ENCODE assay signal across 8 mouse cellular contexts in genomic region chr8:122610612-122611277, GRCm38 (mm10). TPM values are rescaled to one million over a fixed set of nuclear protein-coding genes. Genes with fewer than 3 reads are reported as not detected.
DNase-seq lines count a peak whose midpoint lies in the region; ATAC-seq and TF ChIP-seq lines count a peak whose summit lies in the region.

No protein-coding gene starts in this region.

- H3K27ac ChIP-seq in heart, embryonic 11.5 days (ENCODE audit: low read depth, low read length): peak overlapping the region; percentile 57; the same call in 1 of the 2 replicates
- H3K27ac ChIP-seq in CH12.LX (ENCODE audit: insufficient read depth, low read depth): peak overlapping the region; percentile 97
- peak overlapping the region; percentile 75 for H3K27ac ChIP-seq in forebrain, embryonic 13.5 days
- peak overlapping the region; percentile 26; the same call in 1 of the 2 replicates for H3K27ac ChIP-seq in liver, embryonic 11.5 days (ENCODE audit: low read depth, low read length)

- peak overlapping the region; percentile 75 for H3K4me3 ChIP-seq in heart, embryonic 11.5 days (ENCODE audit: low read depth, low read length)
- peak overlapping the region; percentile 56 to 94 (median 78) for H3K4me3 ChIP-seq in CH12.LX (replicated peaks in 1 of 3; ENCODE audit: low read depth in 2 of 3, low read length in 2 of 3, poor library complexity in 1 of 3)
- peak overlapping the region; percentile 71 for H3K4me3 ChIP-seq in forebrain, embryonic 13.5 days
- H3K4me3 ChIP-seq in liver, embryonic 11.5 days (ENCODE audit: low read depth, low read length): peak overlapping the region; percentile 69

- 7% methylated on average over 20 of the region's 20 CpGs for WGBS in heart, embryonic 11.5 days (ENCODE audit: insufficient replicate concordance)
- WGBS in forebrain, embryonic 13.5 days: 3% methylated on average over 20 of the region's 20 CpGs
- 6% methylated on average over 20 of the region's 20 CpGs for WGBS in liver, embryonic 11.5 days

- TF ChIP-seq RAD21 in CH12.LX (IDR thresholded peaks at IDR 0.05; ENCODE audit: low read depth, low read length): no peak

- no peak for DNase-seq in heart, adult 11 months
- DNase-seq in CH12.LX (ENCODE audit: extremely low read depth): peak; percentile 84
- no peak for DNase-seq in liver, embryonic 11.5 days (ENCODE audit: low spot score)
- peak; percentile 76 for DNase-seq in splenic B cell, adult 2 months (ENCODE audit: low read depth, low spot score)
- DNase-seq in layer of hippocampus, adult 9-11 months: no peak
- no peak for DNase-seq in spleen, postnatal 10 days (ENCODE audit: low spot score in 2 of 2)

- dilution Hi-C loops in CH12.LX (cut with MboI; ENCODE audit: extremely low pct_ligation_motif_present, extremely low pct_unique_long_range_greater_than_20kb, low sequenced_read_pairs): no loop called here

- peak overlapping the region; percentile 81 for H3K9ac ChIP-seq in heart, embryonic 11.5 days (ENCODE audit: low read depth, low read length)
- H3K9ac ChIP-seq in CH12.LX (ENCODE audit: insufficient read depth, low read depth): peak overlapping the region; percentile 72
- H3K9ac ChIP-seq in forebrain, embryonic 13.5 days: peak overlapping the region; percentile 75
- H3K9ac ChIP-seq in liver, embryonic 11.5 days (ENCODE audit: low read depth, low read length): peak overlapping the region; percentile 74

- TF ChIP-seq POLR2A in CH12.LX (IDR thresholded peaks at IDR 0.05; ENCODE audit: low read depth, low read length): no peak

- peak; percentile 60 for TF ChIP-seq EP300 in CH12.LX (IDR thresholded peaks at IDR 0.05; ENCODE audit: low read length)

- peaks cover 2% of the 10 kb centered on the region; the same call in 1 of the 2 replicates for H3K36me3 ChIP-seq in heart, embryonic 11.5 days (ENCODE audit: control insufficient read depth, insufficient read depth, low read length)
- H3K36me3 ChIP-seq in CH12.LX (replicated peaks in 1 of 2; ENCODE audit: control insufficient read depth in 1 of 2, insufficient read depth in 1 of 2, low read length in 1 of 2): peaks cover 5 to 29% of the 10 kb centered on the region in 2 experiments
- H3K36me3 ChIP-seq in forebrain, embryonic 13.5 days (ENCODE audit: poor library complexity, severe bottlenecking): no peaks in the 10 kb centered on the region
- no peaks in the 10 kb centered on the region for H3K36me3 ChIP-seq in liver, embryonic 11.5 days (ENCODE audit: control insufficient read depth, insufficient read depth, low read length)
- no peaks in the 10 kb centered on the region for H3K36me3 ChIP-seq in splenic B cell, adult 2 months (ENCODE audit: control insufficient read depth, insufficient read depth, low read length, poor library complexity, severe bottlenecking)

- no peaks in the 10 kb centered on the region for H3K9me3 ChIP-seq in heart, embryonic 11.5 days (replicated peaks; ENCODE audit: control insufficient read depth, low read length)
- no peaks in the 10 kb centered on the region for H3K9me3 ChIP-seq in CH12.LX (replicated peaks; ENCODE audit: low read length)
- H3K9me3 ChIP-seq in forebrain, embryonic 13.5 days (replicated peaks): no peaks in the 10 kb centered on the region
- H3K9me3 ChIP-seq in liver, embryonic 11.5 days (ENCODE audit: control insufficient read depth, low read length): no peaks in the 10 kb centered on the region

- H3K4me2 ChIP-seq in heart, embryonic 11.5 days: peak overlapping the region; percentile 81
- peak overlapping the region; percentile 92 for H3K4me2 ChIP-seq in CH12.LX (ENCODE audit: insufficient read depth, low read depth, poor library complexity, severe bottlenecking)
- H3K4me2 ChIP-seq in forebrain, embryonic 13.5 days: peak overlapping the region; percentile 71
- H3K4me2 ChIP-seq in liver, embryonic 11.5 days: peak overlapping the region; percentile 88

- in situ Hi-C loops in CH12.LX (cut with MboI; ENCODE audit: low pct_ligation_motif_present, low pct_unique_long_range_greater_than_20kb, low sequenced_read_pairs): no loop called here

- peaks cover 9% of the 10 kb centered on the region for H3K4me1 ChIP-seq in heart, embryonic 11.5 days (ENCODE audit: control insufficient read depth, insufficient read depth, low read length)
- peaks cover 11 to 54% of the 10 kb centered on the region in 2 experiments for H3K4me1 ChIP-seq in CH12.LX (ENCODE audit: control insufficient read depth in 1 of 2, insufficient read depth in 2 of 2)
- peaks cover 17% of the 10 kb centered on the region for H3K4me1 ChIP-seq in forebrain, embryonic 13.5 days
- peaks cover 11% of the 10 kb centered on the region for H3K4me1 ChIP-seq in liver, embryonic 11.5 days (replicated peaks; ENCODE audit: control insufficient read depth, insufficient read depth, low read length)

- ATAC-seq in heart, embryonic 11.5 days (replicated peaks; ENCODE audit: insufficient number of reproducible peaks, low FRiP score, low TSS enrichment): peak; percentile 41
- ATAC-seq in forebrain, embryonic 13.5 days: no peak; the same call in 1 of the 2 replicates
- ATAC-seq in liver, embryonic 11.5 days (replicated peaks; ENCODE audit: low FRiP score): no peak; the same call in 1 of the 2 replicates

- no peaks in the 10 kb centered on the region for H3K79me2 ChIP-seq in CH12.LX (replicated peaks; ENCODE audit: control insufficient read depth, extremely low read depth, insufficient read depth, poor library complexity, severe bottlenecking)

- no peak for TF ChIP-seq CTCF in CH12.LX (conservative IDR thresholded peaks at IDR 0.05 in 1 of 2, IDR thresholded peaks at IDR 0.05 in 1 of 2; ENCODE audit: low read depth in 2 of 2, low read length in 2 of 2)

- no peaks in the 10 kb centered on the region for H3K27me3 ChIP-seq in heart, embryonic 11.5 days (ENCODE audit: control insufficient read depth, insufficient read depth, low read length)
- H3K27me3 ChIP-seq in CH12.LX (replicated peaks): no peaks in the 10 kb centered on the region
- H3K27me3 ChIP-seq in forebrain, embryonic 13.5 days: no peaks in the 10 kb centered on the region
- H3K27me3 ChIP-seq in liver, embryonic 11.5 days (replicated peaks; ENCODE audit: control insufficient read depth, insufficient read depth, low read length): no peaks in the 10 kb centered on the region
- H3K27me3 ChIP-seq in splenic B cell, adult 2 months (ENCODE audit: control insufficient read depth, insufficient read depth, low read length, poor library complexity, severe bottlenecking): no peaks in the 10 kb centered on the region

TF ChIP-seq in CH12.LX, 34 proteins besides CTCF, POLR2A, EP300 and RAD21 (continues in another document):
- TF ChIP-seq JUN (IDR thresholded peaks at IDR 0.05; ENCODE audit: insufficient read depth, low read depth, low read length): no peak
- TF ChIP-seq HCFC1 (IDR thresholded peaks at IDR 0.05; ENCODE audit: low read depth, low read length): no peak; the same call in 1 of the 2 replicates
- no peak for TF ChIP-seq CHD1 (IDR thresholded peaks at IDR 0.05; ENCODE audit: low read depth, low read length)
- peak; percentile 88 for TF ChIP-seq SIN3A (IDR thresholded peaks at IDR 0.05; ENCODE audit: low read length)
- no peak for TF ChIP-seq UBTF (IDR thresholded peaks at IDR 0.05; ENCODE audit: low read depth, low read length)
- TF ChIP-seq MAX (IDR thresholded peaks at IDR 0.05; ENCODE audit: low read length): peak; percentile 11; the same call in 1 of the 2 replicates
- TF ChIP-seq MAFK (IDR thresholded peaks at IDR 0.05; ENCODE audit: insufficient replicate concordance, low read length): no peak
- TF ChIP-seq ZKSCAN1 (IDR thresholded peaks at IDR 0.05; ENCODE audit: borderline replicate concordance, low read depth, low read length): no peak
- no peak for TF ChIP-seq NRF1 (IDR thresholded peaks at IDR 0.05; ENCODE audit: low read depth, low read length)

RNA-seq across cellular contexts. Expression of gene Galns, which starts 0.5 kb away (rescaled TPM):
- polyA plus RNA-seq in heart, embryonic 11.5 days (2014; fragmentation: Nextera tagmentation; extraction: Ambion mirVana): 11.4 and 12.3 TPM in 2 replicates
- total RNA-seq in CH12.LX (2012; rRNA removed): 19.8 and 25.6 TPM in 2 replicates
- total RNA-seq in CH12.LX (2014; rRNA removed): 13.2 and 16.4 TPM in 2 replicates
- polyA plus RNA-seq in CH12.LX (2012; ENCODE audit: insufficient read length, low read depth): 23.5 and 25.6 TPM in 2 replicates
- 3.0 and 3.2 TPM in 2 replicates for polyA plus RNA-seq in forebrain, embryonic 13.5 days (2015; fragmentation: Nextera tagmentation; extraction: Ambion mirVana)
- polyA plus RNA-seq in liver, embryonic 11.5 days (2014; fragmentation: Nextera tagmentation; extraction: Ambion mirVana): 6.5 and 6.6 TPM in 2 replicates

RNA-seq across cellular contexts. Expression of gene Trappc2l, which starts 0.7 kb away (rescaled TPM):
- polyA plus RNA-seq in heart, embryonic 11.5 days (2014; fragmentation: Nextera tagmentation; extraction: Ambion mirVana): 49.8 and 60.0 TPM in 2 replicates
- total RNA-seq in CH12.LX (2012; rRNA removed): 64.2 and 67.0 TPM in 2 replicates
- 10.1 and 15.7 TPM in 2 replicates for total RNA-seq in CH12.LX (2014; rRNA removed)
- 36.0 and 38.8 TPM in 2 replicates for polyA plus RNA-seq in CH12.LX (2012; ENCODE audit: insufficient read length, low read depth)
- polyA plus RNA-seq in forebrain, embryonic 13.5 days (2015; fragmentation: Nextera tagmentation; extraction: Ambion mirVana): 69.3 and 79.6 TPM in 2 replicates
- 40.3 and 44.6 TPM in 2 replicates for polyA plus RNA-seq in liver, embryonic 11.5 days (2014; fragmentation: Nextera tagmentation; extraction: Ambion mirVana)

RNA-seq across cellular contexts. Expression of gene Pabpn1l, which starts 11.8 kb away (rescaled TPM):
- not detected in 2 replicates for polyA plus RNA-seq in heart, embryonic 11.5 days (2014; fragmentation: Nextera tagmentation; extraction: Ambion mirVana)
- total RNA-seq in CH12.LX (2012; rRNA removed) (not detected in 2 replicates), CH12.LX (2014; rRNA removed) (not detected in 2 replicates)
- polyA plus RNA-seq in CH12.LX (2012; ENCODE audit: insufficient read length, low read depth): not detected in 2 replicates
- polyA plus RNA-seq in forebrain, embryonic 13.5 days (2015; fragmentation: Nextera tagmentation; extraction: Ambion mirVana): not detected in 2 replicates
- polyA plus RNA-seq in liver, embryonic 11.5 days (2014; fragmentation: Nextera tagmentation; extraction: Ambion mirVana): not detected in 2 replicates

RNA-seq across cellular contexts. Expression of gene Aprt, which starts 34.0 kb away (rescaled TPM):
- polyA plus RNA-seq in heart, embryonic 11.5 days (2014; fragmentation: Nextera tagmentation; extraction: Ambion mirVana): 250 and 262 TPM in 2 replicates
- total RNA-seq in CH12.LX (2012; rRNA removed) (524 and 653 TPM in 2 replicates), CH12.LX (2014; rRNA removed) (453 and 516 TPM in 2 replicates)
- polyA plus RNA-seq in CH12.LX (2012; ENCODE audit: insufficient read length, low read depth): 543 and 561 TPM in 2 replicates
- 193 and 198 TPM in 2 replicates for polyA plus RNA-seq in forebrain, embryonic 13.5 days (2015; fragmentation: Nextera tagmentation; extraction: Ambion mirVana)
- polyA plus RNA-seq in liver, embryonic 11.5 days (2014; fragmentation: Nextera tagmentation; extraction: Ambion mirVana): 400 and 425 TPM in 2 replicates

RNA-seq across cellular contexts. Expression of gene Cdt1, which starts 42.9 kb away (rescaled TPM):
- 29.5 and 30.4 TPM in 2 replicates for polyA plus RNA-seq in heart, embryonic 11.5 days (2014; fragmentation: Nextera tagmentation; extraction: Ambion mirVana)
- total RNA-seq in CH12.LX (2012; rRNA removed) (50.0 and 53.7 TPM in 2 replicates), CH12.LX (2014; rRNA removed) (46.0 and 54.2 TPM in 2 replicates)
- 57.6 and 67.3 TPM in 2 replicates for polyA plus RNA-seq in CH12.LX (2012; ENCODE audit: insufficient read length, low read depth)
- polyA plus RNA-seq in forebrain, embryonic 13.5 days (2015; fragmentation: Nextera tagmentation; extraction: Ambion mirVana): 29.1 and 32.3 TPM in 2 replicates
- 93.2 and 98.2 TPM in 2 replicates for polyA plus RNA-seq in liver, embryonic 11.5 days (2014; fragmentation: Nextera tagmentation; extraction: Ambion mirVana)

Comparison
In these comparisons a context has a peak if more than half of its experiments do, and no peak if none do; other contexts are left out.
1. H3K27ac ChIP-seq: peak in every context shown above with its lines; median percentile 97 in CH12.LX; 75 in forebrain, embryonic 13.5 days; 57 in heart, embryonic 11.5 days; 26 in liver, embryonic 11.5 days.
2. DNase-seq: peak in CH12.LX (single experiment) and splenic B cell, adult 2 months (single experiment); none in heart, adult 11 months (single experiment), liver, embryonic 11.5 days (single experiment), layer of hippocampus, adult 9-11 months (single experiment) and spleen, postnatal 10 days (0 of 2).
3. Peak in every context shown above with its lines, with median percentiles within 50 percentile points of each other: H3K4me2 ChIP-seq, H3K4me3 ChIP-seq and H3K9ac ChIP-seq.